Mouse (Mus musculus) liver, adult (tissue): ENCODE results near the gene Vmn2r19.

Source experiments
- GATA4 ChIP-seq: IDR thresholded peaks from 2 replicates; pipeline ENCODE4 v1.6.1; 2014; ENCODE audit warnings: mild to moderate bottlenecking, low read length; ENCODE audit not compliant: insufficient replicate concordance

The Vmn2r19 gene

DNA sequence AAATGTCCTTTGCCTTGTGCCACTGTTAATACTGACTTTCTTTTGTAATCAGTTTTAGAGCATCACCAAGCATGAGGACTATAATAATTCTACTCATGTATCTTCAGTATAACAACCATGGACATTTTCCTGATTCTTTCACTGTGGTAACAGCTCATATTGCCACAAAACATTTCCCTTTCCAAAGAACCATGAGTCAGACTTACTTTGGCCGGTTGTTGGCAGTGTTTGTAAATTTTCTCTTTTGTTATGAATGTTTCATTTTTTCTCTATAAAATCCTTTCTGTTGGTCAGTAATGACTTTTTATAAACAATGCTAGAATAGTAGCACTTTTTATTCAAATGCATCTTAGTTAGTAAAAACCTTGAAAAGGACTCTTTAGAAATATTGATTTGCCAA lies 38.0 kb downstream of the Vmn2r19 start:
- TF ChIP-seq GATA4 = no peak
